Mouse (Mus musculus) hematopoietic stem cell, adult 5-6 weeks (primary cell): ENCODE measurements around the gene Vps45. TPM values are rescaled to one million over a fixed set of nuclear protein-coding genes. Genes with fewer than 3 reads are reported as not detected.
A peak's percentile ranks its signal among the peaks of the same experiment; 100 is the strongest.

ENCODE experiments used
- ATAC-seq, 2 experiments: fragments of 125-278 bp in 1 of 2; replicated peaks in 1 of 2; 2 replicates each; pipeline ENCODE4 v1.8.0; 2016 to 2017; ENCODE audit warnings: inconsistent platforms in 2 of 2, mild to moderate bottlenecking in 2 of 2, moderate number of reproducible peaks in 2 of 2, low read depth in 1 of 2, moderate TSS enrichment in 1 of 2; ENCODE audit not compliant: low FRiP score in 2 of 2, poor library complexity in 2 of 2, severe bottlenecking in 2 of 2, insufficient read depth in 1 of 2, low TSS enrichment in 1 of 2
- total RNA-seq: library from RNA; stranded (forward); fragments of 172-1452, 232-1000 nt; gene quantifications from 2 replicates; pipeline ENCODE4 v1.2.3, GENCODE M21; 2017

The Vps45 gene
- total RNA-seq, 1 experiment from 2014 or later: 14.0 TPM

DNA sequence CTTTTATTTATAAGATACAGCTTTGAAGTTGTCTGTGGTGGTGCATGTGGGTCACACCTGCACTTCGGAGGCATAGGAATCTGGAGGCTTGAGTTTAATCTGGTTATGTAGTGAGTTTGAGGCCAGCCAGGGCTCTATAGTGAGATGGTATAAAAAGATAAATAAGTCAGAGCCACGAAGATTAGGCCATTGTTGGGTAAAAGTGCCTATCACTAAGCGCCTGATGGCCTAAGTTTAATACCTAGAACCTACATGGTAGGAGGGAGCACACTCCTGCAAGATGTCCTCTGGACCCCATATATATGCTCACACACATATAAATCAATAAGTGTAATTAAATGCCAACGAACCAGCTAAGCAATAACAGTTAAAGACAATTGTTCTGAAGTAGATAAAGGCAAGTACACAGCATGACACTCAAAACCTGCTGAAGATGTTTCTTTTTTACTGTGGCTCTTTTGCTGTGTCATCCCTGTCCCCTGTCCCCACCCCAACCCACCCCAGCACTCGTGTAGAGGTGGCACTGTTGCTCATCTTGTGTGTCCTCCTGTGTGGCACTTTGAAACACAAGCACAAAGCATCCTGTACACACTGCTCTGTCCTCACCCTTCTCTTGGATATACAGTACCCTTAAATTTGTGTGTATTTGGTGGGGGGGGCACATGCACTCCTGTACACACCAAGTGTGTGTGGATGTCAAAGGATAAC is 36.7 kb downstream of the Vps45 start:
- no peak for ATAC-seq

DNA sequence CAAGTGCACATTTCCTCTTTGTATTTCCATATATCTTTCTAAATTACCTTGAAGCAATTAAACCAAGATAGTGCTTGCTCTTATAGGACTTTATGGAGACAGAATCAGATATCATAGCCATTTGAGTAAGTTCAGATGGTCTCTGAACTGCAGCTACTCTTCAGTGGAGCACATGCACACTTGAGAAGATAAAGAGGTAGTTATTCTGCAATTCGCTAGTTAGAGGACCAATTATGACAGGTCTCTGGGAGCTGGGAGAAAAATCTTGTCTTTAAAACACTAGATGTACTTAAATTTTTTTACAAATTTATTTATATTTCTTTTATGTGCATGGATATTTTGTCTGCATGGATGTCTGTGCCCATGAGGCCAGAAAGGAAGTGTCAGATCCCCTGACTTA is 37.5 kb downstream of the Vps45 start:
- ATAC-seq: no peak

DNA sequence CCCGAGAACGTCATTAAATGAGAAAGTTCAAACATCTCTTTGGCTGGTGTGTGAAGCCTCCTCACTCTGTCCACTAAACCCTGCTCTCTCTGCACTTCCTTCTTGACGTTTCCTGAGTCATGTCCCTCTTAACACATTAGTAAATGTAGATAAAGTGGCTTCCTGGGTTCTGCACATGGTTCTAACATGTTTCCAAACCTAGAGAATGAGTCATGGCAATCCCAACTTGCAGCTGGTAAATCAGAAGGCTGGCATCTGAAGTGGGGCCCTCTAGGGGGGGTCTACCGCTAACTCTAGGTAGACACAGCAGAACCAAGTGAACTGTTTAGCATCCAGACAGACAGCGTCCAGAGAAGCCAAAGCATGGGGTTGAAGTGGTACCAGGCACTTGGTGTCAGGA is 40.8 kb downstream of the Vps45 start:
- no peak for ATAC-seq

DNA sequence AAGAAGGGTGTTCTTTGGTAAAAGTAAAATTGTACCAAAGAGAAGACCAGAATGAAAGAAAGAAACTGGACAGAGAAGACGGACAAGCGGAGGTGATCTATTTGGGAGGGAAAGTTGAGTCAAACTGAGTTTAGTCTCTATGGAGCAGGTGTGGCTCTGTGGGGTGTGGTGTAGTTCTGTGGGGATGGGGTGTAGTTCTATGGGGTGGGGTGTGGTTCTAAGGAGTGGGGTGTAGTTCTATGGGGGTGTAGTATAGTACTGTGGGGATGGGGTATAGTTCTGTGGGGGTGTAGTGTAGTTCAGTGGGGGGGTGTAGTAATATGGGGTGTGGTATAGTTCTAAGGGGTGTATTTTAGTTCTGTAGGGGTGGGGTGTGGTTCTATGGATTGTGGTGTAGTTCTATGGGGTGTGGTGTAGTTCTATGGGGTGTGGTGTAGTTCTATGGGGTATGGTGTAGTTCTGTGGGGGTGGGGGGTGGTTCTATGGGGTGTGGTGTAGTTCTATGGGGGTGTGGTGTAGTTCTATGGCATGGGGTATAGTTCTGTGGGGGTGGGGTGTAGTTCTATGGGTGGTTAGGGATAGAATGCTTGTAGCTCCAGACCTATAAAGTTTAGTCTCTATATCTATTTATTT is 41.9 kb downstream of the Vps45 start:
- no peak for ATAC-seq

DNA sequence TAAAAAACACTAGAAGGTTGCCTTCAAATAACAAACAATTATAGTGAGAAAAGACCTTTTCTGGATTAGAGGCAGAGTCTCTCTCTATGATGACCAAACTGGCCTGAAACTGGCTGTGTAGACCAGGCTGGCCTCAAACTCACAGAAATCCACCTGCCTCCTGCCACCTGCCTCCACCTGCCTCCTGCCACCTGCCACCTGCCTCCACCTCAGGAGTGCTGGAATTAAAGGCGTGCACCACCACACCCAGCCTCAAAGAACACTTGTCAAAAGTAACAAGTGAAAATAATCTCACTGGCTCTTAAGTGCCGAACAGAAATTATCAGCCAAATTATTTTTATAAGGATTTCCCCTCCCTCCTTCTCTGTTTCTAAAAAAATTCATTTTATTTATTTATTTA is 42.6 kb downstream of the Vps45 start:
- ATAC-seq: no peak

GRCm38 (mm10) chr3:96012805-96013204 is 45.5 kb downstream of the Vps45 start:
- no peak for ATAC-seq

GRCm38 (mm10) chr3:96008463-96008862 is 49.8 kb downstream of the Vps45 start:
- ATAC-seq: no peak

DNA sequence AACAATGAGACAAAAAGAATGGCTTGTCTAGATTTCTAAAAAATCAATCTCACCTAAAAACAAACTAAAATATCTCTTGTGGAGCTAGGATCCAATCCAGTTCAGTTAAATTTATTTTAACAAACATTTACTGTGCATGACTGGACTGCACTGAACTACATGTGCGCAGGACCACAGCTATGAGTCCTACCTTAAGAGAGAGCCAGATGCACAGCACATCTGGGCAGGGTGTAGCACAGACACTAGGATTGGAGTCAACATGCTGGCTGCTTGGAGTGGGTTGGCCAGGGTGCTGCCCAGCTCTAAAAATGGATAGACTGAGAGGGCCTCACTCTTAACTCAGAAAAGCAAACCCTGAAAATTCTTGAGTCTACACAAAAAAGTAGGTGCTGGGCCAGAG is 56.7 kb downstream of the Vps45 start:
- no peak for ATAC-seq

GRCm38 (mm10) chr3:96000921-96001501 is 57.3 kb downstream of the Vps45 start:
- ATAC-seq: peak; percentile 42 to 52

DNA sequence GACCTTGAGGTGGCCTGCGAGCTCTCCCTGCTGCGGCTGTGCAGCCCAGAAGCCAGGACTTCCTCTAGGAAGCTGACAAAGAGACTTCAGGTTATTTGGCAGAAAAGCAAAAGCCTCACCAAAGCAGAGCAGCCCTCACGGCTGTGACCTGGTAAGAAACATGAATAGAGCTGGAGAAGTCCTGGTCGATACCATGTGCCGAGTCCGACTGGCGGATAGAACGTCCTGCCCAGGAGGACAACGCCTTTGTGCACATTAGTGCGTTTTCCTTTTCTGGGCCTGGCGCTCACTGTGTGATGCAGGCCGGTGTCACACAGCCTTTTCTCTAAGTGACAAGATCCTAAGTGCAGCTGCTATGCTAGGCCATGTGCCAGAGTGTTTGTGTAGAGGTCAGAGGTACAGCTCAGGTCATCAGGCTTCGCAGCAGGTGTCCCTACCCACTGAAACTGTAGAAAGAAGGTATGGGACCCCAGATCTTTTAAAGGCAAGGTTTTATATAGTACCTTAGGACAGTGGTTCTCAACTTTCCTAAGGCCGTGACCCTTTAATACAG is 58.1 kb downstream of the Vps45 start:
- peak; percentile 34 to 42; a peak in 2 of 4 replicates for ATAC-seq

DNA sequence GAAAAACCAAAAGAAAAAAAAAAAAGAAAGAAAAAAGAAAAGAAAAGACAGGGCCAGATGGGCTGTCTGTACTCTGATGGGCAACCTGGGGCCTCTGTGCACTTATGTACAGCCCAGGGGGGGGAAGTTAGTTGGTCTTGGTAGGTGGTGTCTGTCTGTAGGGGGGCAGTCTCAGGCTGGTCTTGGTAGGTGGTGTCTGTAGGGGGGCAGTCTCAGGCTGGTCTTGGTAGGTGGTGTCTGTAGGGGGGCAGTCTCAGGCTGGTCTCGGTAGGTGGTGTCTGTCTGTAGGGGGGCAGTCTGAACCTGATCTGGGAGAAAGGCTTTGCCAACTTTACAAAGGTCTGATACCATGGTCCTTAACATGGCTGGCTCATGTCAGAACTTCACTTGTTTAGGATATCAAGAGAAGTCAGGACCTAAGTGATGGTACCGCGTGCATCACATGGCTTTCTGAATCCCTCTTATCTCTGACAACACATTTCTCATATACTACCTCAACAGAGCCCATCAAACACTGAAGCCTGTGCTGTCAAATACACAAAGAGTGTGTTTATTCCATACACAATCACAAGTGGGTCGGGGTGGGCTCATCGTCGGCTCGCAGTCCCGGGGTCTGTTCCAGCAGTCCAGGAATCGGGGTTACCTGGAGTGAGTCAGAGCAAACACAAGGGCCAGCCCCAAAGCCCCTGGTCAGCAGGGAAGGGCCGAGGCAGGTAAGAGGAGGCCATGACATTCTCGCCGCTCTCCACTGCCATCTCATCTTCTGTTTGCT is 58.8 kb downstream of the Vps45 start:
- ATAC-seq: no peak

DNA sequence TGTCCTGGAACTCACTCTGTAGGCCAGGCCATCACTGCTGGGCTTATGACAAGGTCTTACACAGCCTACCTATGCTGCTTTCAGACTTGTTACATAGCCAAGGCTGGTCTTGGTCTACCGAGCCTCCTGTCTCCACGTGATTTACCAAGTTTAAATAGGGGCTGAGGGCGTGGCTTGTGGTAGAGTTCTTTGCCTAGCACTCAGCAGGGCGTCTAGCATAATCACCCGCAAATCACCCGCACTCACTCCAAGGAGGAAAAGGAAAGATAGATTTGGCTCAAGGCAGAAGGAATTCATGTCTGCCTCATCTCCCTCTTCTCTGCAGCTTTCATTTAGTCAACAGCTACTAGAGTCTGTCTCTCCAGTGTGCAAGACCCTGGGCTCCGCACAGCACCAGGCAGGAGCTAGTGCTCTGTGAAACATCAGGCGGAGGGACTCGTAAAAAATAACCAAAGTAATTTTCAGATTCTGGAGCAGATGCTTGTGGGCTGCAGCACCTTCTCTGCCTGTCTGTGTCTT is 61.0 kb downstream of the Vps45 start:
- peak; percentile 26 to 52; a peak in 2 of 4 replicates for ATAC-seq

DNA sequence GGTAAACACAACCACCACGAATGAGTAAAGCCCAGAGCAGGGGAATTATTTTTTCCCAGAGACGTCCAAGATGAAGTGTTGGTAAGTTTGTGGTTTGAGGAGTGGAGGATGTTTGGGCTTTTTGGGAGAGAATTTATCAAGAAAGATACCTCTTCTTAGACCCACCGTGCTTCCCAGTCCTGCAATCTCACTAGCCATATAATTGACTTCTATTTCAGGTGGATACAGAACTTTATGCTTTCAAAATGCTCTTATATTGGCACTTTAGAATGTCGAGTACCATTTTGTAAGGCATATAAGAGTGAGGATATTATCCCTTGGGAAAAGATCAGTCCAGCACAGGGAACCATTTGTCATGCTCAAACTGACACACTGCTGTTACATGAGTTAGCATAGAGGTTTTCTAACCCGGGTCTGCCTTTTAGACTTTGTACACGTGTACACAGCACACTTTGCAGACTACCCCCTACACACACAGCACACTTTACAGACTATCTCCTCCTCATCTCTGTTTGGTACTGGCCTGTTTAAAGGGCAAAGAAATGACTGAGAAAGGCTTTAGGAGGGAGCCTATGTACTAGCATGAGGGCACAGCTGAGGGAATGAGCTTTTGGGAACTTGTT is 61.7 kb downstream of the Vps45 start:
- no peak for ATAC-seq

GRCm38 (mm10) chr3:95995802-95996428 is 62.4 kb downstream of the Vps45 start, which contains the start of gene Plekho1:
Plekho1 (minus strand) TSS chr3:95996001.
- ATAC-seq: peak in 1 of 2 experiments; percentile 32; a peak in 1 of 4 replicates

- no peak for ATAC-seq
These were observed 63.1 kb downstream of the Vps45 start for GRCm38 (mm10) chr3:95994975-95995801.

DNA sequence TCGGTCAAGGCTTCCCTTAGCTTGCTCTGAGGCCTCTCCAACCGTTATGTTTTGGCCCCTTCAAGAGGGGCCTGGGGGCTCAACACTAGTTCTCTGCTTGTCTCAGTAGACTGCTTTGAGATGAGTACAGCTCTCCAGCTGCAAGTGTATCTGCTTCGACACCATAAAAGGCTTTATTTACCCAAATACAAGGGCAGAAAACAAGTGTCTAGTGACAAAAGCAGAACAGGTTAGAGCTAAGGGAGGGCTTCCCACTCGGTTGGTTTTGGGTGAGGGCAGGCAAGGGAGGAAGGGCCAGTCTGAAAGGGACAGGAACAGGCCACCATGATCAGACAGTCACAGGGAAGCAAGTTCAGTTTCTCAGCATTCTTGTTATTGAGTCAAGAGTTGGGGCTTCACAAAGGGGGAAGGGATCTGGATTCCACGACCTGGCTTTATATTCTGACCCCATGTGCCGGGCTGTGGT is 63.9 kb downstream of the Vps45 start:
- peak in 1 of 2 experiments; percentile 15; a peak in 1 of 4 replicates for ATAC-seq
